Mouse (Mus musculus) left cerebral cortex, postnatal 4 days (tissue): ENCODE measurements at regions not wholly inside any gene's neighbourhood (a gene's known extent, or its start where the extent isn't known, plus 50 kb on each side); places are given as distances from the start of the nearest gene placed in this dataset.
A peak's percentile ranks its signal among the peaks of the same experiment; 100 is the strongest.

Experiments used
- DNase-seq: peaks from one replicate; pipeline ENCODE4 v3.0.0-alpha.2; 2022
- intact Hi-C: fragments of 180-260 bp; cut with DNase I; formaldehyde crosslinking; loops from one replicate; pipeline ENCODE4 v1.15.1; 2025

DNA sequence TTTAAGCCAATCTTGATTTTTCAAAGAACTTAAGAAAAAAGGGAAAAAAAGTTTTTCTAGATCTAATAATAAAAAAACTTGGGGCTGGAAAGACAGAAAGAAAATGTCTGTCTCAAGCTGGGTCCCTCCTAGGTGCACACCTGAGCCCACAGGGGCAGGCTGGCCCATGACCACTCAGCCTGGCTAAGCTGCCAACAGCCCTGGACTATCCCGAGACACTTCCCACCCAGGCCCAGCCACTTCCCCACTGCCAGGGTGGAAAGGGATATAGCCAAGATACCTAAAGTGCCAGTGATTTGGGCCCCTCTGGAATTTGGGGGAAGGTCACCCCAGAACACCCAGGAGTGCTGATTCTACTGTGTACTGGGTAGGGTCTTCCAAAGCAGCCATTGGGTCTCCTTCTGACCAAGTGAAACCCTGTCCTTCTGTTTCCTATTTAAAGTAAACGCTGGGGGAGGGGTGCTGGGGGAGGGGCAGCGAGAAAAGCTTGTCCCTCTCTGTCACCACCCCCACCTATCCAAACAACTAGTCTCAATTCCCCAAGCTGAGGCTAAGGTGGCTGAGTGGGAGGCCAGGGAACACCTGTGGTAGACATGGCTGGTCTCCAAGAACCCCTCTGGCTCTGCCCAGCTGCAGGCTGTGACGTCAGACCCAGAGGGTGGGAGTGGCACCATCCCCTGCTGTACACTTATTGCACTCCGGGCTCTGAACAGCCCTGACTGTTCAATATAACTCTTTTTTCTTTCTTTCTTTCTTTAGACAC is 62.6 kb downstream of the Mcfd2 start:
- DNase-seq = no peak
- intact Hi-C loops = no loop called here

DNA sequence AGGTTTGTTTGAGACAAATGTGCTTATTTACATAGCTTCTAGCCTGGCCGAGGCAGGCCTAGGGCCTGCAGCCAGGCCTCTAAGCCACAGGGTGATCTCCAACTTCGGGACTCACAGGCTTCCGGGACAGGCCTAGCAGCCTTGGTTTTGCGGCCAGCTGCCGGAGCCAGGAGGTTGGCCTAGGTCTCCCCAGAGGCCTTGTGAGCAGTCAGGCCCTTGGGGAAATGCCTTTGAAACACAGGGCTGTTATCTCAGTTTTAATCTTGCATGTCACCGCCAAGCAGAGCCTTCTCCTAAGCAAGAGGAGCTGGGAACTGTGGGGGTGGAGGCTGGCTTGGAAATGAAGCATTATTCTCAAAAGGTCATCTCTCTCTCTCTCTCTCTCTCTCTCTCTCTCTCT is 63.2 kb downstream of the Mcfd2 start:
- peak; percentile 21 for DNase-seq
- intact Hi-C loops = no loop called here

DNA sequence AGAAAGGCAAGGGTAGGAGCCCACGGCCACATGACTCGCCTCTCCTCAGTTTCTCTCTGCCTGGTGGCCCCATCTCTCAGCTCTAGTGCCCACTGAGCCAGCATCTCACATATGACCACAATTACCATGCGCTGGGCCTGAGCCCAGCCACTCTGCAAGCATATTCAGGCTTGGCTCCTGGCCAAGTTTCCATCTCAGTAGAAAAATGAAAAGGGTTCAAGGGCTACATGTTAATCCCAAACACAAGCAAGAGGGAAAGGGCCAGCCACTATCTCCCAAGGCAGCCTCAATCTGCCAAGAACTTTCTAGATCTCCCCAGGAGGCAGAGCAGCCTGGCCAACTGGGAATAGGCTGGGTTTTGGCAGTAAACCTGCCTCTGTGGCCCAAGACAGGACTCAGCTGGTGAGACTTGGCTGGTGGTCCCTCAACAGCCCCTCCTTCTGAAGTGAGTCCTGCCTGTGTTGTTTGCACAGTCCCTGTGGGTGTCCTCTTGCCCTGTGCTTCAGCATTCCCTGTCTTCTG is 65.0 kb downstream of the Mcfd2 start:
- DNase-seq = peak; percentile 89
- intact Hi-C loops = no loop called here

GRCm38 (mm10) chr17:87200134-87200533 is 65.6 kb downstream of the Mcfd2 start:
- intact Hi-C loops = no loop called here
- no peak for DNase-seq

GRCm38 (mm10) chr17:87199134-87199533 is 66.6 kb downstream of the Mcfd2 start:
- intact Hi-C loops = no loop called here
- DNase-seq = no peak

DNA sequence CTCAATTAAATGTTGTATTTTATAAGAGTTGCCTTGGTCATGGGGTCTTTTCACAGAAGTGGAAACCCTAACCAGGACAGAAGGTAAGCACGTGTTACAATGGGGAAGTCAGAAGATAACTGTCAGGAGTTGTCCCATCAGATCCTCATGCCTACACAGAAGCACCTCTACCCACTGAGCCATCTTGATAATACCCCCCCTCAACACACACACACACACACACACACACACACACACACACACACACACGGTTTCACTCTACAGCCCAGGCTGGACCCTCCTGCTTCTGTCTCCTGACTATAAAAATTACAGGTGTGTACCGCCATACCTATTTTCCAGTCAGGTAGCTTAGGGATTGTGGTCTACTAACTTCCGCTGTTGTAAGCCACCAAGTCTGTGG is 68.3 kb downstream of the Mcfd2 start:
- no peak for DNase-seq
- intact Hi-C loops = no loop called here

DNA sequence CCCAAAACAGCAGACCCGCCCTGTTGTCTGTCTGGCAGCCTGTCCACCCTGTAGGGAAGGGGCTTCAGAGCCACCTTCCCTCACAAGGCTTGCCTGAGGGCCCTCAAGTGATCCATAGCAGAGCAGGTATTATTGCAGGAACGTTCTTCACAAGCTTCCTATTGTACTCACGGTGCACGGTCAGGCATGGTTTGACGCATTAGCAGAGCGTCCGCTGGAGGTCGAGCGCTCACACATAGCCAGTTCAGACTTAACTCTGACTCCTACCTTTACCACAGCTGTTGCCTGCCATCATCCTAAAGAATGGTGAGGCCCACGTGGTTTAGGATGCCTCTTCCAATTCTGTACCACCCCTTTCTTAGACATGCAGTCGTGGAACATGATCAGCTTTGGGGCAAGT is 71.1 kb downstream of the Mcfd2 start:
- intact Hi-C loops = no loop called here
- no peak for DNase-seq

DNA sequence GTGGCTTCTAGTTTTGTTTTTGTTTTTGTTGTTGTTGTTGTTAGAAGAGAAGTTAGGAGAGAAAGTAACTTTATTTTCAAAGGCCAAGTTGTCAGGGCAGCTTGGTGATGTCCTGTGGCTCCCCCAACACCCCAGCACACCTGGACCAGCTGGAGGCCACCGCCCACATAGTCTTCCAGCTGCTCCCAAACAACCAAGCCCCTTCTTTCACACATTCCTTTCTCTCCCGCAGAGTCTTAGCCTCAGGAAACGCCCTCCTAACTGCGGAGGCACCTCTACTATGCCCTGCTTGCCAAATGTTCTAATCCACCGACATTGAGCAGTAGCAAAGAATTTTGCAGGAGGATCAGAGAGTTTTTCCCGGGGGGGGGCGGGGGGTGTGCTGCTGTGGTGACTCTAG is 72.3 kb downstream of the Mcfd2 start:
- DNase-seq = no peak
- intact Hi-C loops = no loop called here

DNA sequence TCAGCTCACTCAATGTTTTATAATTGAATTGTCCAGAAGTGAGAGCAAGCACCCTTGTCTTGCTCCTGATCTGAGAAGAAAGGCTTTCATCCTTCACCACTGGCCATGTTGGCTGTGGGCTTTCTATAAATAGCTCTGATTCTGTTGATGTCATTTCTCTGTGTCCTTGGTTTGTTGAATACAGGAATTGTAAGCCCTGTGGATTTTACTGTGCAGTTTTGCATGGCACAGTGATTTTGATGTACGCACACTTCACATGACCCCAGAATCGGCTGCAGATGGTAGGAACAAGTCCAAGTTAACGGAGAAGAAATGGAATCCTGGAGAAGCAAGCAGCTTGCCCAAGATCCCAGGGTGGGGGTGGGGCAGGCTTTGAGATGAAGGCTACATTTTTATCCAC is 76.1 kb downstream of the Mcfd2 start:
- intact Hi-C loops = no loop called here
- no peak for DNase-seq
